Mouse (Mus musculus) hindbrain, embryonic 15.5 days (tissue): Measurements from ENCODE around the gene Zfp335. TPM values are rescaled to one million over a fixed set of nuclear protein-coding genes. Genes with fewer than 3 reads are reported as not detected.
A peak's percentile ranks its signal among the peaks of the same experiment; 100 is the strongest.

Experiments used
- ATAC-seq: fragments of 200-750 bp; cut with Nextera tagmentation; 2 replicates; pipeline ENCODE4 v1.8.0; 2017; ENCODE audit warnings: low read depth, moderate number of reproducible peaks, moderate TSS enrichment; ENCODE audit not compliant: low FRiP score
- H3K27ac ChIP-seq: fragments of 300-500 bp; sonication (generic); replicated peaks from 2 replicates; pipeline ENCODE4 v1.5.1; 2015; ENCODE audit warnings: mild to moderate bottlenecking, inconsistent platforms
- H3K27me3 ChIP-seq: fragments of 300-500 bp; sonication (generic); 2 replicates; pipeline ENCODE4 v1.6.1; 2015; ENCODE audit warnings: control low read depth, inconsistent platforms
- H3K36me3 ChIP-seq: fragments of 300-500 bp; sonication (generic); 2 replicates; pipeline ENCODE4 v1.6.1; 2015; ENCODE audit warnings: control low read depth, inconsistent platforms
- H3K4me1 ChIP-seq: fragments of 300-500 bp; sonication (generic); replicated peaks from 2 replicates; pipeline ENCODE4 v1.6.1; 2015; ENCODE audit warnings: control low read depth, inconsistent platforms
- H3K4me2 ChIP-seq: fragments of 300-500 bp; sonication (generic); 2 replicates; pipeline ENCODE4 v1.6.1; 2015; ENCODE audit warnings: moderate library complexity, mild to moderate bottlenecking, inconsistent platforms
- H3K4me3 ChIP-seq: fragments of 300-500 bp; sonication (generic); 2 replicates; pipeline ENCODE4 v1.5.1; 2015; ENCODE audit warnings: mild to moderate bottlenecking, inconsistent platforms
- H3K9ac ChIP-seq: fragments of 300-500 bp; sonication (generic); 2 replicates; pipeline ENCODE4 v1.6.1; 2015; ENCODE audit warnings: inconsistent platforms
- H3K9me3 ChIP-seq: fragments of 300-500 bp; sonication (generic); 2 replicates; pipeline ENCODE4 v1.6.1; 2016; ENCODE audit warnings: control low read depth, inconsistent platforms
- WGBS: fragments of 180-500 bp; shearing (Covaris S2); methylation state at CpG from one replicate; pipeline ENCODE4 v1.1.7; 2015; 5-methylcytosine and 5-hydroxymethylcytosine counted together
- polyA plus RNA-seq: library from polyadenylated mRNA; unstranded; fragments of >200 nt; fragmentation: Nextera tagmentation; extraction: Ambion mirVana; gene quantifications from 2 replicates; pipeline ENCODE4 v1.2.1, GENCODE M21; 2015

Zfp335 gene
- polyA plus RNA-seq, 1 experiment from 2014 or later, result 18.3 TPM

GRCm38 (mm10) chr2:164918325-164918724 lies 6.8 kb upstream of the Zfp335 start:
- Histone ChIP-seq H3K9ac (no peak overlapping the region), H3K36me3 (peaks cover 4% of the 10 kb centered on the region), H3K4me2 (no peak overlapping the region), H3K4me1 (peaks cover 1% of the 10 kb centered on the region), H3K9me3 (no peaks in the 10 kb centered on the region), H3K27ac (no peak overlapping the region), H3K27me3 (no peaks in the 10 kb centered on the region), H3K4me3 (no peak overlapping the region)
- ATAC-seq, result no peak
- WGBS, result 58% methylated on average over 4 of the region's 5 CpGs

GRCm38 (mm10) chr2:164917371-164917770 lies 5.8 kb upstream of the Zfp335 start:
- H3K4me2 ChIP-seq, result no peak overlapping the region

GRCm38 (mm10) chr2:164916820-164917219 lies 5.3 kb upstream of the Zfp335 start:
- Histone ChIP-seq H3K4me2 (no peak overlapping the region), H3K27ac (no peak overlapping the region), H3K36me3 (peaks cover 4% of the 10 kb centered on the region), H3K4me1 (peaks cover 7% of the 10 kb centered on the region), H3K9ac (no peak overlapping the region), H3K4me3 (no peak overlapping the region), H3K27me3 (no peaks in the 10 kb centered on the region), H3K9me3 (no peaks in the 10 kb centered on the region)
- 88% methylated on average over 5 of the region's 5 CpGs for WGBS
- no peak for ATAC-seq

More at GRCm38 (mm10) chr2:164917371-164917770, 5.8 kb upstream of the Zfp335 start:
- Histone ChIP-seq H3K9me3 (no peaks in the 10 kb centered on the region), H3K27ac (no peak overlapping the region), H3K36me3 (peaks cover 4% of the 10 kb centered on the region), H3K27me3 (no peaks in the 10 kb centered on the region), H3K9ac (no peak overlapping the region), H3K4me3 (no peak overlapping the region), H3K4me1 (peaks cover 3% of the 10 kb centered on the region)
- no peak for ATAC-seq
- 65% methylated on average over 10 of the region's 10 CpGs for WGBS

- no peaks in the 10 kb centered on the region for H3K27me3 ChIP-seq
- no peak overlapping the region for H3K27ac ChIP-seq
- H3K9ac ChIP-seq, result no peak overlapping the region
- no peak overlapping the region for H3K4me3 ChIP-seq
- WGBS, result 92% methylated on average over 2 of the region's 2 CpGs
- H3K9me3 ChIP-seq, result no peaks in the 10 kb centered on the region
- H3K4me1 ChIP-seq, result peaks cover 24% of the 10 kb centered on the region
- ATAC-seq, result no peak
- H3K36me3 ChIP-seq, result peaks cover 7% of the 10 kb centered on the region
- H3K4me2 ChIP-seq, result no peak overlapping the region
These were observed 1.9 kb upstream of the Zfp335 start for GRCm38 (mm10) chr2:164913428-164913786.

GRCm38 (mm10) chr2:164912749-164913427 lies 1.3 kb upstream of the Zfp335 start:
- 92% methylated on average over 8 of the region's 9 CpGs for WGBS
- Histone ChIP-seq H3K4me3 (peak overlapping the region; percentile 91; the same call in 1 of the 2 replicates), H3K9ac (0 out of 2 replicates have a peak overlapping the region, but pooled peaks have one; percentile 91), H3K27ac (no peak overlapping the region), H3K9me3 (no peaks in the 10 kb centered on the region), H3K4me1 (peaks cover 24% of the 10 kb centered on the region), H3K27me3 (no peaks in the 10 kb centered on the region), H3K36me3 (peaks cover 12% of the 10 kb centered on the region), H3K4me2 (peak overlapping the region; percentile 93; the same call in 1 of the 2 replicates)
- ATAC-seq, result no peak

GRCm38 (mm10) chr2:164912151-164912550 lies 594 bp upstream of the Zfp335 start:
- peak overlapping the region; percentile 91 for H3K4me3 ChIP-seq
- H3K4me2 ChIP-seq, result peak overlapping the region; percentile 93
- H3K9me3 ChIP-seq, result no peaks in the 10 kb centered on the region
- no peaks in the 10 kb centered on the region for H3K27me3 ChIP-seq
- peak; percentile 2; the same call in 1 of the 2 replicates for ATAC-seq
- 23% methylated on average over 12 of the region's 12 CpGs for WGBS
- H3K27ac ChIP-seq, result peak overlapping the region; percentile 100
- peaks cover 19% of the 10 kb centered on the region for H3K36me3 ChIP-seq
- H3K9ac ChIP-seq, result peak overlapping the region; percentile 91
- peaks cover 24% of the 10 kb centered on the region for H3K4me1 ChIP-seq

- 6% methylated on average over 37 of the region's 37 CpGs for WGBS
- no peak; the same call in 1 of the 2 replicates for ATAC-seq
- H3K4me1 ChIP-seq, result peaks cover 24% of the 10 kb centered on the region
These were observed 1.0 kb downstream of the Zfp335 start for GRCm38 (mm10) chr2:164910360-164911061.

GRCm38 (mm10) chr2:164909542-164909941 lies 2.0 kb downstream of the Zfp335 start:
- Histone ChIP-seq H3K9me3 (no peaks in the 10 kb centered on the region), H3K4me3 (peak overlapping the region; percentile 91), H3K27ac (no peak overlapping the region), H3K27me3 (no peaks in the 10 kb centered on the region), H3K36me3 (peaks cover 44% of the 10 kb centered on the region), H3K9ac (peak overlapping the region; percentile 7; the same call in 1 of the 2 replicates), H3K4me2 (peak overlapping the region; percentile 93), H3K4me1 (peaks cover 24% of the 10 kb centered on the region)
- ATAC-seq, result no peak
- WGBS, result 86% methylated on average over 1 of the region's 1 CpGs

More at GRCm38 (mm10) chr2:164910360-164911061, 1.0 kb downstream of the Zfp335 start:
- H3K9me3 ChIP-seq, result no peaks in the 10 kb centered on the region
- H3K27ac ChIP-seq, result peak overlapping the region; percentile 100
- H3K27me3 ChIP-seq, result no peaks in the 10 kb centered on the region
- peak overlapping the region; percentile 93 for H3K4me2 ChIP-seq
- H3K4me3 ChIP-seq, result peak overlapping the region; percentile 91
- H3K9ac ChIP-seq, result peak overlapping the region; percentile 91
- peaks cover 36% of the 10 kb centered on the region for H3K36me3 ChIP-seq

- no peaks in the 10 kb centered on the region for H3K9me3 ChIP-seq
- H3K4me2 ChIP-seq, result peak overlapping the region; percentile 93; the same call in 1 of the 2 replicates
- H3K4me3 ChIP-seq, result no peak overlapping the region
- no peaks in the 10 kb centered on the region for H3K27me3 ChIP-seq
- H3K9ac ChIP-seq, result 0 out of 2 replicates have a peak overlapping the region, but pooled peaks have one; percentile 7
- no peak for ATAC-seq
- H3K27ac ChIP-seq, result no peak overlapping the region
- H3K36me3 ChIP-seq, result peaks cover 49% of the 10 kb centered on the region
- peaks cover 24% of the 10 kb centered on the region for H3K4me1 ChIP-seq
- 97% methylated on average over 3 of the region's 3 CpGs for WGBS
These were observed 2.5 kb downstream of the Zfp335 start for GRCm38 (mm10) chr2:164909100-164909499.

GRCm38 (mm10) chr2:164908011-164908410 lies 3.5 kb downstream of the Zfp335 start:
- ATAC-seq, result no peak
- 95% methylated on average over 5 of the region's 5 CpGs for WGBS
- Histone ChIP-seq H3K4me3 (no peak overlapping the region), H3K9me3 (no peaks in the 10 kb centered on the region), H3K4me2 (no peak overlapping the region), H3K27ac (no peak overlapping the region), H3K27me3 (no peaks in the 10 kb centered on the region), H3K9ac (no peak overlapping the region), H3K4me1 (peaks cover 24% of the 10 kb centered on the region), H3K36me3 (peaks cover 54% of the 10 kb centered on the region)

GRCm38 (mm10) chr2:164907511-164907910 lies 4.0 kb downstream of the Zfp335 start:
- Histone ChIP-seq H3K27me3 (no peaks in the 10 kb centered on the region), H3K4me3 (no peak overlapping the region), H3K36me3 (peaks cover 58% of the 10 kb centered on the region), H3K4me1 (peaks cover 23% of the 10 kb centered on the region), H3K27ac (no peak overlapping the region), H3K9me3 (no peaks in the 10 kb centered on the region), H3K4me2 (no peak overlapping the region), H3K9ac (no peak overlapping the region)
- ATAC-seq, result no peak
- 95% methylated on average over 12 of the region's 12 CpGs for WGBS

- no peaks in the 10 kb centered on the region for H3K9me3 ChIP-seq
- WGBS, result 98% methylated on average over 4 of the region's 4 CpGs
- no peak overlapping the region for H3K4me2 ChIP-seq
- no peak overlapping the region for H3K27ac ChIP-seq
- no peak for ATAC-seq
- H3K27me3 ChIP-seq, result no peaks in the 10 kb centered on the region
- peaks cover 72% of the 10 kb centered on the region for H3K36me3 ChIP-seq
- H3K9ac ChIP-seq, result no peak overlapping the region
- H3K4me3 ChIP-seq, result no peak overlapping the region
- H3K4me1 ChIP-seq, result peaks cover 17% of the 10 kb centered on the region
These were observed 5.5 kb downstream of the Zfp335 start for GRCm38 (mm10) chr2:164906071-164906470.
